Mouse (Mus musculus) kidney, embryonic 16.5 days (tissue): ENCODE data around the gene Olfr648. TPM values are rescaled to one million over a fixed set of nuclear protein-coding genes. Genes with fewer than 3 reads are reported as not detected.

Source experiments
- ATAC-seq: fragments of 200-750 bp; cut with Nextera tagmentation; 2 replicates; pipeline ENCODE4 v1.8.0; 2017; ENCODE audit warnings: moderate TSS enrichment; ENCODE audit not compliant: low FRiP score, low TSS enrichment
- H3K27ac ChIP-seq: fragments of 300-500 bp; sonication (generic); 2 replicates; pipeline ENCODE4 v1.5.1; 2014; ENCODE audit warnings: low read length
- H3K27me3 ChIP-seq: fragments of 300-500 bp; sonication (generic); 2 replicates; pipeline ENCODE4 v1.6.1; 2014; ENCODE audit warnings: low read length, control low read depth, mixed read lengths; ENCODE audit not compliant: insufficient read depth
- H3K36me3 ChIP-seq: fragments of 300-500 bp; sonication (generic); 2 replicates; pipeline ENCODE4 v1.6.1; 2014; ENCODE audit warnings: low read length, control low read depth, mixed read lengths; ENCODE audit not compliant: insufficient read depth
- H3K4me1 ChIP-seq: fragments of 300-500 bp; sonication (generic); 2 replicates; pipeline ENCODE4 v1.6.1; 2014; ENCODE audit warnings: low read length, control low read depth, mixed read lengths; ENCODE audit not compliant: insufficient read depth
- H3K4me2 ChIP-seq: fragments of 300-500 bp; sonication (generic); replicated peaks from 2 replicates; pipeline ENCODE4 v1.6.1; 2014; ENCODE audit warnings: low read depth, low read length
- H3K4me3 ChIP-seq: fragments of 300-500 bp; sonication (generic); 2 replicates; pipeline ENCODE4 v1.5.1; 2014; ENCODE audit warnings: mild to moderate bottlenecking, low read length
- H3K9ac ChIP-seq: fragments of 300-500 bp; sonication (generic); replicated peaks from 2 replicates; pipeline ENCODE4 v1.6.1; 2014; ENCODE audit warnings: low read length
- H3K9me3 ChIP-seq: fragments of 300-500 bp; sonication (generic); 2 replicates; pipeline ENCODE4 v1.6.1; 2016; ENCODE audit warnings: low read length, control low read depth
- WGBS: fragments of 180-500 bp; shearing (Covaris S2); extraction: QIAGEN DNeasy Blood & Tissue Kit; methylation state at CpG from one replicate; pipeline ENCODE4 v1.1.7; 2014; 5-methylcytosine and 5-hydroxymethylcytosine counted together
- polyA plus RNA-seq: library from polyadenylated mRNA; unstranded; fragments of >200 nt; fragmentation: Nextera tagmentation; extraction: Ambion mirVana; gene quantifications from 2 replicates; pipeline ENCODE4 v1.2.1, GENCODE M21; 2015

Olfr648 gene
- polyA plus RNA-seq, 1 experiment from 2014 or later: 0.19 TPM

DNA sequence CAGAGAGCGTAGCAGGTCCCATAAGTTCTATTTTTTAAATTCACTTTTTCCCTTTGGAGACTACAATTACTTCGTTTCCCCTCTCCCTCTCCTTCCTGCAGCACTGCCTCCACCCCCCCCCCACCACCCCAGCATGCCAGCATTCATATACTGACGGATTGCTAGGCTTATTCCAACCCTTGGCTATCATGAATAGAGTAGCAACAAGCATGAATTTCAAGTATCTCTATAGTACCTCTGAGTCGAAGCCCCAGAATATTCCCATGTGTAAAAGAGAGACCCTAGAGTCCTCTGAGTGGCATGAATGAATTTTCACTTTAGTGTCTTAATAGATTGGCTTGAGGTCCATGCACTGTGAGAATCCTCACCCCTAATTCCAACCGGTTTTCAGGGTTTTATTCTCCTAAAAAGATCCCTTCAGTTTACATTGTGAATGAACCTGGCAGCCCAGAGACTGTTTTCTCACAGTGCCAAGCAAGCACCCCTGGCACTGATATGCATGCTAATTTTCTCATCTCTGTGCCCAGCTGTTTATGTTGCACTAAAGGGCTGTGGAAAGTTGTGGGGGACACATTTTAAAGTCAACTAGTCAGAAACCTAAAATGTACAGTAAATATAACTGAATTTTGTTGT is 4.7 kb downstream of the Olfr648 start:
- H3K4me2 ChIP-seq: no peak overlapping the region
- no peaks in the 10 kb centered on the region for H3K36me3 ChIP-seq
- 73% methylated on average over 5 of the region's 5 CpGs for WGBS
- no peak for ATAC-seq
- no peaks in the 10 kb centered on the region for H3K4me1 ChIP-seq
- no peak overlapping the region for H3K4me3 ChIP-seq
- no peak overlapping the region for H3K27ac ChIP-seq
- no peak overlapping the region for H3K9ac ChIP-seq
- H3K27me3 ChIP-seq: no peaks in the 10 kb centered on the region
- H3K9me3 ChIP-seq: no peaks in the 10 kb centered on the region

DNA sequence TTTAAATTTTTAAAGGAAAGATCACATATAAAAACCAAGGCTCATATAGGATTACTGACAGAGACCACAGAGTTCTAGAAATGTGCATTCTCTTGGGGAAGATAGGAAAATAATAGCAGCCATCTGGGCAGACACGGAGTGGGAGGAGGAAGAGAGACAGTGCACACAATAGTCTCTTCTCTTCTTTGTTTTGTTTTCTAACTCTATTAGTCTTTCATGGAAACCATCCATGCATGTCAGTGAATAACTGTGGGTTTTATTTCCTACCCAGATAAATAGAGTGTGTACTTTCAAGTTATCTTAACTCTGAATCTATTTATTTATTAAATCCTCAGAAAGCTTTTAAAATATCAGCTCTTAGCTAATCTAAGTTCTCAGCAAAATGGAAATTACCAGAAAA is 8.1 kb downstream of the Olfr648 start:
- Histone ChIP-seq H3K27ac (no peak overlapping the region), H3K4me2 (no peak overlapping the region), H3K4me1 (no peaks in the 10 kb centered on the region), H3K9ac (no peak overlapping the region), H3K4me3 (no peak overlapping the region), H3K9me3 (no peaks in the 10 kb centered on the region), H3K36me3 (no peaks in the 10 kb centered on the region), H3K27me3 (no peaks in the 10 kb centered on the region)
- ATAC-seq: no peak
- 70% methylated on average over 1 of the region's 1 CpGs for WGBS

DNA sequence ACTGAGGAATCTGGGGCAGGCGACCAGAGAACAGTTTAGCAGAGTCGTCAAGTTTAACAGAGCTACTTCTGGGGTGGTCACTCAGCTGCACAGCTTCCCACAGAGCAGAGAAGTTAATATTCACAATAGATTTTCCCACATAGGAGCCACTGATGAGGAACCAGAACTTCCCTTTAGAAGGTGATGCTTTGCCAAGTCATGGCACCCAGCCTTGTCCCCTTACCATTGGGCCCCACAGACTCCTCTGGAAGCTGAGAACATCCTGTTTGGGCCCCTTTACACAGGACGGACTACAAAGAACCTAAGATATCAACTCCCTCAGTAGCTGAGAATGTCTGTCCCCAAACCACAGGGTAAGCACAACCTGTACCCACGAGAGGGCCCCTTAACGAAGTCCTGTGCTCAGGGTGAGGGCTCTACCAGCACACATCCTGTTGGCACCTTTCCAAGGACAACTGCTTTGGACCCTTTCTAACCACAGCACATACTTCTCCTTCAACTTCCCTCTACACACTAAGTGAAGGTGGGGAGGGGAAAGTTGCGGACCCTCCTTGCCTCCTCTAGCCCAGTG is 13.5 kb downstream of the Olfr648 start:
- no peaks in the 10 kb centered on the region for H3K4me1 ChIP-seq
- H3K4me3 ChIP-seq: no peak overlapping the region
- no peaks in the 10 kb centered on the region for H3K9me3 ChIP-seq
- no peaks in the 10 kb centered on the region for H3K36me3 ChIP-seq
- H3K9ac ChIP-seq: no peak overlapping the region
- H3K27ac ChIP-seq: no peak overlapping the region
- ATAC-seq: no peak
- WGBS: 67% methylated on average over 6 of the region's 6 CpGs
- no peaks in the 10 kb centered on the region for H3K27me3 ChIP-seq
- H3K4me2 ChIP-seq: no peak overlapping the region

DNA sequence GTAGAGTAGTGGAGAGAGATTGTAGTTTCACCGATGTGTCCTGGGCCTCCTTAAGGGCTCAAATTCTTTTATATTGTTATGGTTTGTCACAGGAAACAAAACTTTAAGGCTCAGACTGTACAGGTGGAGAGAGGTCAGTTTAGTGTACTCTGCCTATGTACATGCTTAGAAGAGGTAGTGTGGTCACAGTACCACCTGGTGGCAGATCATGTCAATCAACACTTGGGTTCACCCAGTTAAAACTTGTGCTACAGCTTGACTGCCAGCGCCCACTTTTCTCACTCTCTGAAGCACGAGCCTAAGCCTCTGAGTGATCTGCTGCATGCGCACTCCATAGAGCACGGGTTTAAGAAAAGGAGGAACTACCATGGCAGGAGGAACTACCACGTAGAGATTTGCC is 16.1 kb downstream of the Olfr648 start:
- no peaks in the 10 kb centered on the region for H3K36me3 ChIP-seq
- no peak overlapping the region for H3K4me3 ChIP-seq
- H3K9me3 ChIP-seq: no peaks in the 10 kb centered on the region
- no peak for ATAC-seq
- WGBS: 82% methylated on average over 6 of the region's 6 CpGs
- H3K27ac ChIP-seq: no peak overlapping the region
- no peaks in the 10 kb centered on the region for H3K4me1 ChIP-seq
- H3K27me3 ChIP-seq: no peaks in the 10 kb centered on the region
- no peak overlapping the region for H3K4me2 ChIP-seq
- no peak overlapping the region for H3K9ac ChIP-seq

DNA sequence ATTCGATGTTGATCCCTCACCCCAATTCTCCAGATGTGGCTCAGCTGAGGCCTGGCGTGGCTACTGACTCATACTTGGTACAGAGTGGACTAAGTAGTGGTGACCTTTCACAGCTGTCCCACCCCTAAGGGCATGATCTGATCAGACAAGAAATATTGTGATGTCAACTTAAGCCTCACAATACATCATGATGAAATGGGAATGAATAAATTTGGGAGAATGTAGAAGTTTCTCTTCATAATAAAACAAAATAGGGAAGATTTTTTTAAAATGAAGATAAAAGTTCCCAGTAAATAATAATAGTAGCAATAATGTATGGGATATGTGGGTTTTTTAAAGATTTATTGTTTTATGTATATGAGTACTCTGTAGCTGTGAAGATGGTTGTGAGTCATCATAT is 32.7 kb downstream of the Olfr648 start, which contains the start of gene Ubqlnl:
TSS of gene Ubqlnl (minus strand) at position 101 of the 400 bp plus-strand sequence.
- Histone ChIP-seq H3K4me1 (no peaks in the 10 kb centered on the region), H3K4me3 (no peak within 1 kb of the TSS), H3K9me3 (no peaks in the 10 kb centered on the region), H3K27ac (no peak within 1 kb of the TSS), H3K9ac (no peak within 1 kb of the TSS), H3K27me3 (no peaks in the 10 kb centered on the region), H3K4me2 (no peak within 1 kb of the TSS), H3K36me3 (no peaks in the 10 kb centered on the region)
- ATAC-seq: no peak
- 74% methylated on average over 2 of the region's 2 CpGs for WGBS

DNA sequence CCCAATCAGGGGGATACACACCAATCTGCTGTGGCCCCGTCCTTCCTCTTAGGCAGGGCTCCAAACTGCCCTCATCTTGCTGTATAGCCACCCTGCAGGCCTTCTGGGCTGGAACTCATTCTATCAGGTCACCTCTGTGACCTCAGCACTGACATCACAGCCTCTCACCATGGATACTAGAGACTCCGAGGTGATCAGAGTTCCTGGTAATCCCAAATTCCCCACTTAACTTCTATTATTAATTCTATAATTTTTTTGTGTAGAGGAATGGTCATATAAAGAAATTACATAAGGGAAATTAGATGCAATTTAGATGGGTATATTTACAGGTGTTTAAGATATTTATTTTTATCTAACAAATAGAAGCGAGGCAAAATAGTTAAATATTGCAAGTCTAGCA is 40.0 kb downstream of the Olfr648 start, which contains the start of gene Ubqln3:
TSS of gene Ubqln3 (minus strand) at position 101 of the 400 bp plus-strand sequence.
- no peak for ATAC-seq
- no peaks in the 10 kb centered on the region for H3K4me1 ChIP-seq
- WGBS: 83% methylated on average over 3 of the region's 3 CpGs
- H3K4me3 ChIP-seq: no peak within 1 kb of the TSS
- no peak within 1 kb of the TSS for H3K4me2 ChIP-seq
- no peaks in the 10 kb centered on the region for H3K9me3 ChIP-seq
- H3K9ac ChIP-seq: no peak within 1 kb of the TSS
- H3K27ac ChIP-seq: no peak within 1 kb of the TSS
- no peaks in the 10 kb centered on the region for H3K27me3 ChIP-seq
- H3K36me3 ChIP-seq: no peaks in the 10 kb centered on the region

DNA sequence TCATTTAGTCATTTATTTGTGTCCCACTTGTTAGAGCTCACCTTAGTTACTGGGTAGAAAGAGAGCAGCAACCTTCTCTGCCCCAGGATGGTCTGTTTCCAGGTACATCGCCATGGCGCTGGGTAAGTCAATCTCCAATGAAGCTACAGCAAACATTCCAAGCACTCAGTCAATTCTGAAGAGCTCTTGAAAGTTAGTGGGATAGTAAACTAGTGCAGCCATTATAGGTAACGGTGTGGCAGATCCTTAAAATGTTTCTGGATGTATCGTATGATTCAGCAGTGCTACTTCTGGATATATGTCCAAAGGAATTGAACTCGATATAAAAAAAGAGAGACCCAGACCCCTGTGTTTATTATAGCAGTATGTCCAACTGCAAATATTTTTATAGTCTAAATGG is 45.9 kb downstream of the Olfr648 start, which contains the start of gene Olfr643:
TSS of gene Olfr643 (minus strand) at position 101 of the 400 bp plus-strand sequence.
- WGBS: 84% methylated on average over 5 of the region's 5 CpGs
- H3K9me3 ChIP-seq: no peaks in the 10 kb centered on the region

DNA sequence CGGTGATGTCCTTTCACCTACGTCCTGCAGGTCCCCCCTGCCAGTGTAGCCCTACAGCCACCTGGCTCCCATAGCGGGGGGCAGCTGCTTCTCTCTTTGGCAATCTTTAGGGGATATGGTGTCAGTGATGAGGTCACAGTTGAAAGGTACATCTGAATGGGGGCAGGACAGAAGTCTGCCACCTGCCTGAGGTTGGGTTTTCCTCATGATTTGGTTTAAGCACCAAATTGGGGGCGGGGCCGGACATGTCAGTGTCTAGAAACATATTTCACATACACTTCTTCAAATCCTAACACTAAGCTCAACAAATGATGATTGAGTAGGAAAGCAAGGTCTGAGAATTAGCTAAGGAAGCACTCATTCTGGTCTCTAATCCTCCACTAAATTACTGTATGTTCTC is 53.5 kb downstream of the Olfr648 start, which contains the start of gene Ubqln5:
TSS of gene Ubqln5 (minus strand) at position 101 of the 400 bp plus-strand sequence.
- 91% methylated on average over 5 of the region's 5 CpGs for WGBS
- no peak within 1 kb of the TSS for H3K4me3 ChIP-seq
- H3K9ac ChIP-seq: no peak within 1 kb of the TSS

More for the DNA sequence above, 45.9 kb downstream of the Olfr648 start, which contains the start of gene Olfr643:
- Histone ChIP-seq H3K27me3 (no peaks in the 10 kb centered on the region), H3K4me3 (no peak within 1 kb of the TSS), H3K27ac (no peak within 1 kb of the TSS), H3K4me2 (no peak within 1 kb of the TSS), H3K9ac (no peak within 1 kb of the TSS), H3K4me1 (no peaks in the 10 kb centered on the region), H3K36me3 (no peaks in the 10 kb centered on the region)
- no peak for ATAC-seq

More for the DNA sequence above, 53.5 kb downstream of the Olfr648 start, which contains the start of gene Ubqln5:
- Histone ChIP-seq H3K27ac (no peak within 1 kb of the TSS), H3K4me2 (no peak within 1 kb of the TSS), H3K27me3 (no peaks in the 10 kb centered on the region), H3K4me1 (no peaks in the 10 kb centered on the region), H3K9me3 (no peaks in the 10 kb centered on the region), H3K36me3 (no peaks in the 10 kb centered on the region)
- no peak for ATAC-seq
